Mouse (Mus musculus): ENCODE measurements around the gene AC141477.1.

GRCm38 (mm10) chr10:76462721-76463120 lies 22.5 kb upstream of the AC141477.1 start:
- TF ChIP-seq CTCF (IDR thresholded peaks at IDR 0.05; ENCODE audit: low read depth) (no peak), EP300 (IDR thresholded peaks at IDR 0.05; ENCODE audit: low read depth) (no peak)

Data from liver, postnatal 0 days (tissue).